Mouse (Mus musculus): ENCODE data around the gene Krtap4-8. TPM values are rescaled to one million over a fixed set of nuclear protein-coding genes. Genes with fewer than 3 reads are reported as not detected.

The Krtap4-8 gene
- polyA plus RNA-seq, 1 experiment from 2014 or later = not detected

- Histone ChIP-seq H3K4me3 (ENCODE audit: low read length) (no peak overlapping the region), H3K4me2 (ENCODE audit: low read depth, low read length) (no peak overlapping the region), H3K4me1 (ENCODE audit: control insufficient read depth, insufficient read depth, low read length) (no peaks in the 10 kb centered on the region), H3K36me3 (ENCODE audit: control insufficient read depth, insufficient read depth) (no peaks in the 10 kb centered on the region), H3K27me3 (ENCODE audit: control insufficient read depth, insufficient read depth, low read length) (no peaks in the 10 kb centered on the region), H3K27ac (ENCODE audit: low read length) (no peak overlapping the region), H3K9me3 (replicated peaks; ENCODE audit: control insufficient read depth, low read length) (no peaks in the 10 kb centered on the region), H3K9ac (ENCODE audit: low read length) (no peak overlapping the region)
- no peak for ATAC-seq (replicated peaks; ENCODE audit: extremely low read depth, insufficient read depth, low FRiP score)
- WGBS = 63% methylated on average over 2 of the region's 2 CpGs
Observed at GRCm38 (mm10) chr11:99768410-99768809, 12.1 kb downstream of the Krtap4-8 start.

DNA sequence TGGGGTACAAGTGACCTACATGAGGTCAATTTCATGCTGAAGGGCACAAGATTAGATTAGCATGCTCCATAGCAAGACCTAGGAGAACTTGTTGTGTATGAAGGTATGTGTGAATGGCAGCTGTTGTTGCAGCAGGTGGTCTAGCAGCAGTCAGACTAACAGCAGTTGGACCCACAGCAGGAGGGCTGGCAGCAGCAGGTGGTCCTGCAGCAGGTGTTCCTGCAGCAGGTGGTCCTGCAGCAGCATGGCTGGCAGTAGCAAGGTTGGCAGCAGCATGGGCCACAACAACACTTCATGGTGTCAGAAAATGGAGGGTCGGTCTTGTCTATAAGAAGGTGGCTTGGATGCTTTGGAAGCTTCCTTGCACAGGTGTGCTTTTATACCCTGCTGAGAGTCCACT lies 21.6 kb downstream of the Krtap4-8 start:
- ATAC-seq (replicated peaks; ENCODE audit: extremely low read depth, insufficient read depth, low FRiP score) = no peak
- H3K9ac ChIP-seq (ENCODE audit: low read length) = no peak overlapping the region
- H3K27ac ChIP-seq (ENCODE audit: low read length) = no peak overlapping the region
- no peak overlapping the region for H3K4me3 ChIP-seq (ENCODE audit: low read length)
- H3K27me3 ChIP-seq (ENCODE audit: control insufficient read depth, insufficient read depth, low read length) = no peaks in the 10 kb centered on the region
- no peaks in the 10 kb centered on the region for H3K9me3 ChIP-seq (replicated peaks; ENCODE audit: control insufficient read depth, low read length)
- H3K4me2 ChIP-seq (ENCODE audit: low read depth, low read length) = no peak overlapping the region
- no peaks in the 10 kb centered on the region for H3K36me3 ChIP-seq (ENCODE audit: control insufficient read depth, insufficient read depth)
- WGBS = 69% methylated on average over 1 of the region's 1 CpGs
- H3K4me1 ChIP-seq (ENCODE audit: control insufficient read depth, insufficient read depth, low read length) = no peaks in the 10 kb centered on the region

DNA sequence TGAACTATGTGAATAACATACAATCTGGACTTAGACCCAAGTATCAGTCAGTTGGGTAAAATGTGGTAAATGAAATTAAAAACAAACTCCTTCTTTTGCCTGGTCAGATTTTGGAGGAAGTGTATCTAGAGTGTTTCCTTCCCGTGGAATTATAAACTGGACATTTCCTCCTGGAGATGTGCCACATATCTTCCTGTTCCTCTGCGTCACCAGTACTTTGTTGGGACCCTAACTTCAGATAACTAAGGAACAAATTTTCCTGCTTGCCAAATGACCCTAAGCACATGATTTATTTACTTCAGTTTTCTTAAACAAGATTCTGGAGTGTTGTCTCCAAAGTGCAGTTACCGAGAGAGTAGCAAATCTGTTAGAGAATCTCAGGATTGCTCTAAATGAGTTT lies 36.5 kb downstream of the Krtap4-8 start:
- ATAC-seq (replicated peaks; ENCODE audit: extremely low read depth, insufficient read depth, low FRiP score) = no peak
- WGBS = 68% methylated on average over 3 of the region's 3 CpGs

GRCm38 (mm10) chr11:99734190-99734589 lies 46.3 kb downstream of the Krtap4-8 start, which contains the start of gene Gm14180:
TSS of gene Gm14180 (minus strand) at chr11:99734290.
- H3K9me3 ChIP-seq (replicated peaks; ENCODE audit: control insufficient read depth, low read length) = no peaks in the 10 kb centered on the region
- no peak within 1 kb of the TSS for H3K9ac ChIP-seq (ENCODE audit: low read length)
- H3K4me2 ChIP-seq (ENCODE audit: low read depth, low read length) = no peak within 1 kb of the TSS
- no peaks in the 10 kb centered on the region for H3K27me3 ChIP-seq (ENCODE audit: control insufficient read depth, insufficient read depth, low read length)
- H3K4me3 ChIP-seq (ENCODE audit: low read length) = no peak within 1 kb of the TSS
- H3K4me1 ChIP-seq (ENCODE audit: control insufficient read depth, insufficient read depth, low read length) = no peaks in the 10 kb centered on the region
- WGBS = 55% methylated on average over 2 of the region's 2 CpGs
- H3K36me3 ChIP-seq (ENCODE audit: control insufficient read depth, insufficient read depth) = no peaks in the 10 kb centered on the region
- H3K27ac ChIP-seq (ENCODE audit: low read length) = no peak within 1 kb of the TSS
- no peak for ATAC-seq (replicated peaks; ENCODE audit: extremely low read depth, insufficient read depth, low FRiP score)

More for the DNA sequence above, 36.5 kb downstream of the Krtap4-8 start:
- H3K4me1 ChIP-seq (ENCODE audit: control insufficient read depth, insufficient read depth, low read length) = no peaks in the 10 kb centered on the region
- no peak overlapping the region for H3K4me3 ChIP-seq (ENCODE audit: low read length)
- no peak overlapping the region for H3K4me2 ChIP-seq (ENCODE audit: low read depth, low read length)
- H3K27me3 ChIP-seq (ENCODE audit: control insufficient read depth, insufficient read depth, low read length) = no peaks in the 10 kb centered on the region
- no peak overlapping the region for H3K27ac ChIP-seq (ENCODE audit: low read length)
- no peak overlapping the region for H3K9ac ChIP-seq (ENCODE audit: low read length)
- no peaks in the 10 kb centered on the region for H3K36me3 ChIP-seq (ENCODE audit: control insufficient read depth, insufficient read depth)
- H3K9me3 ChIP-seq (replicated peaks; ENCODE audit: control insufficient read depth, low read length) = no peaks in the 10 kb centered on the region

Other genes starting within 250 kb of the Krtap4-8 start
- not detected in 2 replicates for gene Krt40, start 237.5 kb downstream of the Krtap4-8 start, polyA plus RNA-seq (2015; fragmentation: Nextera tagmentation; extraction: Ambion mirVana)
- gene Krtap3-3, start 229.8 kb downstream of the Krtap4-8 start, polyA plus RNA-seq (2015; fragmentation: Nextera tagmentation; extraction: Ambion mirVana) = not detected in 2 replicates
- gene Krtap3-2, start 223.9 kb downstream of the Krtap4-8 start, polyA plus RNA-seq (2015; fragmentation: Nextera tagmentation; extraction: Ambion mirVana) = not detected in 2 replicates
- not detected in 2 replicates for gene Gm11939, start 221.2 kb downstream of the Krtap4-8 start, polyA plus RNA-seq (2015; fragmentation: Nextera tagmentation; extraction: Ambion mirVana)
- not detected in 2 replicates for gene Krtap3-1, start 214.1 kb downstream of the Krtap4-8 start, polyA plus RNA-seq (2015; fragmentation: Nextera tagmentation; extraction: Ambion mirVana)
- not detected in 2 replicates for gene Krtap1-5, start 199.7 kb downstream of the Krtap4-8 start, polyA plus RNA-seq (2015; fragmentation: Nextera tagmentation; extraction: Ambion mirVana)
- gene Krtap1-4, start 197.1 kb downstream of the Krtap4-8 start, polyA plus RNA-seq (2015; fragmentation: Nextera tagmentation; extraction: Ambion mirVana) = not detected in 2 replicates
- not detected in 2 replicates for gene Krtap1-3, start 189.4 kb downstream of the Krtap4-8 start, polyA plus RNA-seq (2015; fragmentation: Nextera tagmentation; extraction: Ambion mirVana)
- not detected in 2 replicates for gene Krtap9-3, start 182.6 kb downstream of the Krtap4-8 start, polyA plus RNA-seq (2015; fragmentation: Nextera tagmentation; extraction: Ambion mirVana)
- not detected in 2 replicates for gene Gm11938, start 177.4 kb downstream of the Krtap4-8 start, polyA plus RNA-seq (2015; fragmentation: Nextera tagmentation; extraction: Ambion mirVana)
- not detected in 2 replicates for gene Gm11937, start 170.5 kb downstream of the Krtap4-8 start, polyA plus RNA-seq (2015; fragmentation: Nextera tagmentation; extraction: Ambion mirVana)
- not detected in 2 replicates for gene Krtap2-4, start 165.9 kb downstream of the Krtap4-8 start, polyA plus RNA-seq (2015; fragmentation: Nextera tagmentation; extraction: Ambion mirVana)
- not detected in 2 replicates for gene Gm11562, start 160.3 kb downstream of the Krtap4-8 start, polyA plus RNA-seq (2015; fragmentation: Nextera tagmentation; extraction: Ambion mirVana)
- not detected in 2 replicates for gene Krtap4-1, start 152.5 kb downstream of the Krtap4-8 start, polyA plus RNA-seq (2015; fragmentation: Nextera tagmentation; extraction: Ambion mirVana)
- not detected in 2 replicates for gene Krtap4-2, start 145.6 kb downstream of the Krtap4-8 start, polyA plus RNA-seq (2015; fragmentation: Nextera tagmentation; extraction: Ambion mirVana)
- not detected in 2 replicates for gene Krtap4-7, start 136.6 kb downstream of the Krtap4-8 start, polyA plus RNA-seq (2015; fragmentation: Nextera tagmentation; extraction: Ambion mirVana)
- gene Gm11555, start 130.5 kb downstream of the Krtap4-8 start, polyA plus RNA-seq (2015; fragmentation: Nextera tagmentation; extraction: Ambion mirVana) = not detected in 2 replicates
- gene Gm11563, start 121.7 kb downstream of the Krtap4-8 start, polyA plus RNA-seq (2015; fragmentation: Nextera tagmentation; extraction: Ambion mirVana) = not detected in 2 replicates
- gene Krtap4-6, start 114.7 kb downstream of the Krtap4-8 start, polyA plus RNA-seq (2015; fragmentation: Nextera tagmentation; extraction: Ambion mirVana) = not detected in 2 replicates
- not detected in 2 replicates for gene Gm14190, start 90.0 kb downstream of the Krtap4-8 start, polyA plus RNA-seq (2015; fragmentation: Nextera tagmentation; extraction: Ambion mirVana)
- gene Gm14180, start 46.4 kb downstream of the Krtap4-8 start, polyA plus RNA-seq (2015; fragmentation: Nextera tagmentation; extraction: Ambion mirVana) = not detected in 2 replicates
- gene Gm11595, start 7.8 kb downstream of the Krtap4-8 start, polyA plus RNA-seq (2015; fragmentation: Nextera tagmentation; extraction: Ambion mirVana) = not detected in 2 replicates
- not detected in 2 replicates for gene Krtap4-9, start 4.5 kb upstream of the Krtap4-8 start, polyA plus RNA-seq (2015; fragmentation: Nextera tagmentation; extraction: Ambion mirVana)
- not detected in 2 replicates for gene Gm11596, start 12.8 kb upstream of the Krtap4-8 start, polyA plus RNA-seq (2015; fragmentation: Nextera tagmentation; extraction: Ambion mirVana)
- gene Gm11569, start 18.2 kb upstream of the Krtap4-8 start, polyA plus RNA-seq (2015; fragmentation: Nextera tagmentation; extraction: Ambion mirVana) = not detected in 2 replicates
- not detected in 2 replicates for gene Gm11554, start 23.7 kb upstream of the Krtap4-8 start, polyA plus RNA-seq (2015; fragmentation: Nextera tagmentation; extraction: Ambion mirVana)
- gene Krtap4-13, start 29.2 kb upstream of the Krtap4-8 start, polyA plus RNA-seq (2015; fragmentation: Nextera tagmentation; extraction: Ambion mirVana) = not detected in 2 replicates
- not detected in 2 replicates for gene Gm11564, start 35.0 kb upstream of the Krtap4-8 start, polyA plus RNA-seq (2015; fragmentation: Nextera tagmentation; extraction: Ambion mirVana)
- not detected in 2 replicates for gene 2300003K06Rik, start 57.4 kb upstream of the Krtap4-8 start, polyA plus RNA-seq (2015; fragmentation: Nextera tagmentation; extraction: Ambion mirVana)
- not detected in 2 replicates for gene Krtap4-16, start 70.9 kb upstream of the Krtap4-8 start, polyA plus RNA-seq (2015; fragmentation: Nextera tagmentation; extraction: Ambion mirVana)
- not detected in 2 replicates for gene Gm11568, start 77.2 kb upstream of the Krtap4-8 start, polyA plus RNA-seq (2015; fragmentation: Nextera tagmentation; extraction: Ambion mirVana)
- not detected in 2 replicates for gene Gm11559, start 83.8 kb upstream of the Krtap4-8 start, polyA plus RNA-seq (2015; fragmentation: Nextera tagmentation; extraction: Ambion mirVana)
- gene Krtap9-1, start 92.7 kb upstream of the Krtap4-8 start, polyA plus RNA-seq (2015; fragmentation: Nextera tagmentation; extraction: Ambion mirVana) = not detected in 2 replicates
- gene Gm11567, start 98.5 kb upstream of the Krtap4-8 start, polyA plus RNA-seq (2015; fragmentation: Nextera tagmentation; extraction: Ambion mirVana) = not detected in 2 replicates
- not detected in 2 replicates for gene Krtap31-1, start 127.2 kb upstream of the Krtap4-8 start, polyA plus RNA-seq (2015; fragmentation: Nextera tagmentation; extraction: Ambion mirVana)
- not detected in 2 replicates for gene Gm11565, start 134.0 kb upstream of the Krtap4-8 start, polyA plus RNA-seq (2015; fragmentation: Nextera tagmentation; extraction: Ambion mirVana)
- not detected in 2 replicates for gene Krtap31-2, start 155.6 kb upstream of the Krtap4-8 start, polyA plus RNA-seq (2015; fragmentation: Nextera tagmentation; extraction: Ambion mirVana)
- not detected in 2 replicates for gene Krtap9-5, start 167.8 kb upstream of the Krtap4-8 start, polyA plus RNA-seq (2015; fragmentation: Nextera tagmentation; extraction: Ambion mirVana)
- not detected in 2 replicates for gene Krtap29-1, start 198.3 kb upstream of the Krtap4-8 start, polyA plus RNA-seq (2015; fragmentation: Nextera tagmentation; extraction: Ambion mirVana)
- gene Krtap16-1, start 205.9 kb upstream of the Krtap4-8 start, polyA plus RNA-seq (2015; fragmentation: Nextera tagmentation; extraction: Ambion mirVana) = not detected in 2 replicates
- gene Krtap17-1, start 213.3 kb upstream of the Krtap4-8 start, polyA plus RNA-seq (2015; fragmentation: Nextera tagmentation; extraction: Ambion mirVana) = 0.27 TPM in 1 of 2 replicates, not detected in the other
- gene Krt33a, start 235.5 kb upstream of the Krtap4-8 start, polyA plus RNA-seq (2015; fragmentation: Nextera tagmentation; extraction: Ambion mirVana) = not detected in 2 replicates
- gene Krt33b, start 249.2 kb upstream of the Krtap4-8 start, polyA plus RNA-seq (2015; fragmentation: Nextera tagmentation; extraction: Ambion mirVana) = not detected in 2 replicates